Mouse (Mus musculus): ENCODE measurements at regions not wholly inside any gene's neighbourhood (a gene's known extent, or its start where the extent isn't known, plus 50 kb on each side); places are given as distances from the start of the nearest gene placed in this dataset.

GRCm38 (mm10) chr10:120701833-120702232 lies 197.1 kb downstream of the Msrb3 start:
- TF ChIP-seq EP300 (IDR thresholded peaks at IDR 0.05; ENCODE audit: low read depth) (no peak), CTCF (IDR thresholded peaks at IDR 0.05; ENCODE audit: low read depth) (peak; percentile 85)

Data from liver, embryonic 14.5 days (tissue).